Mouse (Mus musculus): ENCODE data around the gene 1700029F12Rik.
"Not testable (repeated sequence)": the region's sequence is repeated elsewhere in the genome, so short reads cannot be mapped to it uniquely, and the experiment has no call there.

Gene 1700029F12Rik

DNA sequence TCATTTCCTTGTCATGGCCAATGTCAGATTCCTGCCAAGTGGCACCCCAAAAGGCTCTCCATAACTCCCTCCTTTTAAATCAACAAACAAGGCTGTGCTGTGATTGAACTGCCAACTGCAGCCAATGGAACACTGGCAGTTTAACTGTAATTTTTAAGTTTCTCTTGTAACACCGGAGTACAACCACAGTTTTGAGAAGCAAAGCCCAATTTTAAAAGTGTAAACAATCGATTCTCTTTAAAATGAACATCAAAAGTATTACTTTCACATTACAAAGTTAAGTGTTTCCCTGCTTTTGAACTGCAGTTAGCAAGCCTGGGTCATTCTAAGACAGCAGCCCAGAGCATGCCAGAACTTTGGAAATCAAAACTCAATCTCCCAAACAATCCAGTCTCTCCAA, at the start of gene 1700029F12Rik:
Gene 1700029F12Rik, minus strand, starts transcription at position 101 of the 400 bp plus-strand sequence.
- DNase-seq, result no peak

DNA sequence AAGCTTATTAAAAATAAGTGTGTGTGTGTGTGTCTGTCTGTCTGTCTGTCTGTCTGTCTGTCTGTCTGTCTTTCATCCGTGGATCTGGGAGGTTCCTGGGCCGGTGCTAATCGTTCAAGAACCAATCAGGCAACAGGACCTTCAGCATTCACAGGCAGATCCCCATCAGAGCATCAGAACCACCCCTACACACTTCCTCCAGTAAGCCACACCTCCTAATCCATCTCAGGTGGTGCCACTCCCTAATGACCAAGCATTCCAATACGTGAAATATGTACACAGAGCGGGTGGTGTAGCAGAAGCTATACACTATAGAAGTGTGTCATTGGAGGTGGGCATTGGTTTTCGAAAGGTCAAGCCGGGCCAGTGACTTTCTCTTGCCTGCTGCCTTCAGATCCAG, 48.3 kb upstream of the 1700029F12Rik start:
- DNase-seq, result no peak

GRCm38 (mm10) chr13:97080615-97081014, 46.5 kb upstream of the 1700029F12Rik start:
- DNase-seq, result no peak

GRCm38 (mm10) chr13:97080201-97080600, 46.0 kb upstream of the 1700029F12Rik start:
- DNase-seq, result no peak

GRCm38 (mm10) chr13:97077556-97077955, 43.4 kb upstream of the 1700029F12Rik start:
- no peak for DNase-seq

DNA sequence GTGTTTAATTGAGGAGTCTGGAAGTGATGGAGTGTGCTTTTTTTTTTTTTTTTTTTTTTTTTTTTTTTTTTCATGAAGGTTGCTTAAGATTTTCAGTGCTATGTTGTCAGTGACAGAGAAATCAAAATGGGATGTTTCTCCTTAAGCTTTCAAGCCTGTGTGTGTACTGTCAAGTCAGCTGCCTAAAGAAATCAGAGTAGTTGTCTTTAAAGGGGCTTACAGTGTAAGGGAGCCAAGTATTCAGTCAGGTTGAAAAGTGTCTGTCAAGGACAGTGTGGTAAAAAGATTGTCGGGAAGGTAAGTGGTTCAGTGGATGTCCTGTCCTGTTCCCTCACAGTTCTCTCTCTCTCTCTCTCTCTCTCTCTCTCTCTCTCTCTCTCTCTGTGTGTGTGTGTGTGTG, 39.3 kb upstream of the 1700029F12Rik start:
- DNase-seq, result no peak

DNA sequence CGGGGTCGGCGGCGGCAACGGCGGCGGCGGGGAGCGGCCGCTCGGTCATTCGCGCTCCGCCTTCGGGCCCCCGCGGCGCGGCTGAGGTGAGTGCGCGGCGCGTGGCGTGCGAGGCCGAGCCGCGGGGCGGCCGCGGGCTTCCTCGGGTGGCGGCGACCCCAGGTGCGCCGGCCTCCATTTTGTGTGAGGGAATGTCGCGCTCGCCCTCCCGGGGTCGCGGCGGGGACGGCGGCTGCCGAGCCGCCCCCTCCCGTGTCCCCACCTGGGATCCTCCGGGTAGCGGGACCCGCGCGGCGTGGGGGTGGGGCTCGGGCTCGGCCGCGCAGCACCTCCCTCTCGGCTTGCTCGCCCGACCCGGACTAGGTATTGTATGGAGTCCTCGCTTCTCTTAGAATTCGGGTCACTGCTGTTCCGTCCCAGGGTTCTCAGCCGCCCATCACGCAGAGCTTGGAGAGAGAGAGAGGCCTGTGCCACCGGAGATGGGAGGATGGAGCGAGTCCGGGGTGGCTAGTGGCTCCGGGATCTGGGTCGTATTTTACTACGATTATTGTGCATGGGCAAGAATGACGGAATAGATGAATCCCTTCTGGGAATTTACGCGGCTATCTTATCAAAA, 37.6 kb upstream of the 1700029F12Rik start:
- peak; percentile 32 for DNase-seq

GRCm38 (mm10) chr13:97070931-97071625, 36.9 kb upstream of the 1700029F12Rik start:
- DNase-seq, result no peak

DNA sequence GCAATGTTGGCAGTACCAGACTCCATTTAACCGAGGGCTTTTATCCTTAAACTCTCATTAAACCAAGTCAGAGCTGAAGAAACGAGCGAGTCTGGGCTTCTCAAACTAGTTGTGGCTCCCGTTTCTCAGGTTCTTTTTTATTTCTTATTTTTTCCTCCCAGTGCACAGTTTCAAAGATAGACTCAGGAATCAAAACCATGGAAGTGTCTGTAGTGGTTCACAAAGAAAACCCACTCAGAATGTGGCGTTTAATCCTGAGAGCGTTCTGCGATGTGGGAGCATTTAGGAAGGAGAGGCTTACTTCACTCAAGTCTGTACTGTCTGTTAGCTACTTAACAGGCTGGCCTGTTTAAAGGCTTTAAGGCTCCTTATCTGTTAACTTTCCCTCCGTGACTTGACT, 34.0 kb upstream of the 1700029F12Rik start:
- DNase-seq, result no peak

GRCm38 (mm10) chr13:97067691-97068090, 33.5 kb upstream of the 1700029F12Rik start:
- DNase-seq, result no peak

- DNase-seq, result no peak
These were observed 32.7 kb upstream of the 1700029F12Rik start, which contains the start of gene Fam169a for GRCm38 (mm10) chr13:97066649-97067550. Fam169a (plus strand) TSS chr13:97067286.

- not testable (repeated sequence) for DNase-seq
These were observed 30.9 kb upstream of the 1700029F12Rik start for GRCm38 (mm10) chr13:97064844-97065621.

GRCm38 (mm10) chr13:97064413-97064812, 30.3 kb upstream of the 1700029F12Rik start:
- DNase-seq, result peak; percentile 4

DNA sequence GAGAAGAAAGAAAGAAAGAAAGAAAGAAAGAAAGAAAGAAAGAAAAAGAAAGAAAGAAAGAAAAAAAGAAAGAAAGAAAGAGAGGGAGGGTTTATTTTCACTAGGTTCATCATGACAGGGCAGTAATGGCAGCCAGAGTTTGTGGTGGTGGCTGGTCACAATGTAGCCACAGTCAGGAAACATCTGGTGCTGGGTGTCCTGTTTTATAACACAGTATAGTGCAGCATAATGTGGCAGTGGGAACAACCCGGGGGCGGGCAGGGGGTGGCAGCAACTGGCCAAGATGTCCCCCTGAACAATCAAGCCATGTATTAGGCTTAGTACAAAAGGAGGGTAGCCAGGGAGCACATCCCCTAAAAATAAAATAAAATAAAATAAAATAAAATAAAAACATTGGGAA, 29.3 kb upstream of the 1700029F12Rik start:
- no peak for DNase-seq

DNA sequence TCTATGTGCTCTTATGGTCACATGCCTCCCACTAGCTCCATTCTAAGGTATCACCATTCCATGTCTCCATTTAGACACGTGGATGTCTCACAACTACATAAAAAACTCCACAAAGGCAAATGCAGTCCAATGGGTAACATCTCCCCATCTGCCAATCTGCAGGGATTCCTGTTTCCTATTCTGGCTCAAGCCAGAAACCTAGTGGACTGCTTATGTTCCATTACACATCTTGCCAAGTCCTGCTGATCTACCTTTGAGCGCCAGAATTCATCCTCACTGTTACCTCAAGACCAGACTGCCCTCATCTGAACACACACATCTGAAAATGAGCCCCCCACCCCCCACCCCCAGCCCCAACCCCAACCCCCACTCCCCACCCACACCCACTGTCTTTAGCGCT, 28.0 kb upstream of the 1700029F12Rik start:
- no peak for DNase-seq

- DNase-seq, result no peak
These were observed 26.2 kb upstream of the 1700029F12Rik start for GRCm38 (mm10) chr13:97060331-97060730.

GRCm38 (mm10) chr13:97059746-97060145, 25.6 kb upstream of the 1700029F12Rik start:
- DNase-seq, result no peak

GRCm38 (mm10) chr13:97057817-97058216, 23.7 kb upstream of the 1700029F12Rik start:
- no peak for DNase-seq

DNA sequence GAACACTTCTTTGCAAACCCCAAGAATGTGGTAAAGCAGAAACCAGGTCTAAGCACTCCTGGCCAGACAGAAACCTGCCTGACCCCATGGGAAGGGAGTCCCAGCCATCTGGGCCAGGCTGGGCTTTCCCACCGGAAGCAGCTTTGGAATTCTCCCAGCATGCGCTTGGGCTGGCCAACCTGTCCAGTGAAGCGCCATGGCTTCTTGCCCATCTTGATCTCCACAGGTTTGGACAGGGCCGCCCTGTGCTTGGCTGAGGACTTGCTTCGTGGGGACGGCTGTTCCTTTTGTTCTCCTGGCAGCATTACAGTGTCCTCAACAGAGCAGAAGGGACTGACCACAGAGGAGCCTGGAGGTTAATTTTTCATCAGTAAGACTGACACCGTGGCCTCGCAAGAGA, 19.7 kb upstream of the 1700029F12Rik start:
- DNase-seq, result no peak

DNA sequence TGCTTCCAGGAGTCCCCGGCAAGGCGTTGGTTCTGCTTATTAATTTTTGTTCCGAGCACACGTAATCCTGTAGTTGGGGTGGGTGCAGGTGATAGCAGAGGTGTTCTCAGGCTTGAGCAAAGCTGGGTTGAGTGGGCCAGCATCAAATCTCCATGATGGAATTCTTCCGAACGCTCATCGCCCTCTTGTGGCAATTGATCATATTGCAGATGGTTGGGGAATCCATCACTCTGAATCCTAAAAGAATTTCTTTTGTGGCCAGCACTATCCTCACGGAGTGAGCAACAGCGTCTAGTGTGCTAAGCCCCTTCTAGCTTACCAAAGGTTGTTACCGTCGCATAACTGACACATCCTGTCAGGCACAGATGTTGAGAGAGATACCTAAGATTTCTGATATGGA, 18.5 kb upstream of the 1700029F12Rik start:
- peak; percentile 35 for DNase-seq

GRCm38 (mm10) chr13:97051158-97051557, 17.0 kb upstream of the 1700029F12Rik start:
- DNase-seq, result no peak

DNA sequence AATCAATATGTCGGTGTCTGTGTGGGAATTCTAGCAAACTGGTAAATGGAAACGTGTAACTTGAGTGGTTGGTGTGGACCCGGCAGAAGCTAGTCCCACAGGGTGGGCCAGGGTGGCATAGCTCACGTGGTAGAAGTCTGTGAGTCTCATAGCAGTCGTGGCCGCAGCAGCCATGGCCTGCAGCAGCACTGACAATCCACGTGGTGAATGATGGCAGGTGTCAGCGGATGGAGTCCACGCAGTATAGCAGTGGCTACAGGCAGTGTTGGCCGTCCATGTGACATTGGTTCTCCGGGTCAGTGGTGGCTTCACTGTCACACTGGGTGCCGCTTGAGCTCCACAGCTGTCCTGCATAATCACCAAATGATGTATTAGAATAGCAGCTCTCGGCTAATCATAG, 4.1 kb downstream of the 1700029F12Rik start:
- DNase-seq, result no peak

DNA sequence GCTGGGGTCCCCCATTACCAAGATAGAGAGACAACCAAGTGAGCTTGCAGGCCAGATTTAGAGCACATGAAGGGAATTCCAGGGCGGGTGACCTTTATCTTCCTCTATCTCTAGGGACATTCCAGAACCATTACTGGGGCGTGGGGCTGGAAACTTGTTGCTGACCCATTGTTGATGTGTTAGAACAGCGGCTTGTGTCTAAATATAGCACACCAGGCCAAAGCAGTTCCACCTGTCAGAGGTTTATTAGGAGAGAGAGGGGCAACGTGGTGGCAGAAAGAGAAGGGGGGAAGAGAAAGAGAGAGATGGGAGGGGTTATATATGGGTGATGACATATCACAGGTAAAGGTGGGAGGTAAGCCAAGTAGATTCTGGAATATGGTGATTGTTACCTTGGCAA, 12.3 kb downstream of the 1700029F12Rik start:
- no peak for DNase-seq
